Comparison of ENCODE assay signal across 17 mouse cellular contexts in genomic region chr13:69623843-69624242, GRCm38 (mm10). TPM values are rescaled to one million over a fixed set of nuclear protein-coding genes. Genes with fewer than 3 reads are reported as not detected.
DNase-seq lines count a peak whose midpoint lies in the region; ATAC-seq and TF ChIP-seq lines count a peak whose summit lies in the region.
"Had no signal": no experiment of that assay in that cellular context is flagged by ENCODE, and none has a peak within 500 bp of the region (broad histone marks: within the 10 kb centered on the region; RNA-seq: fewer than 3 reads in every experiment).

No protein-coding gene starts in this region.

- H3K4me3 ChIP-seq in layer of hippocampus, adult 2 months, result no peak overlapping the region
- H3K4me3 ChIP-seq: embryonic facial prominence, embryonic 12.5 days; forebrain, embryonic 13.5 days; heart, embryonic 12.5 days; hindbrain, embryonic 15.5 days had no signal

- peak overlapping the region; percentile 75; the same call in 1 of the 2 replicates for H3K27ac ChIP-seq in layer of hippocampus, adult 2 months
- H3K27ac ChIP-seq: embryonic facial prominence, embryonic 12.5 days; forebrain, embryonic 13.5 days; hindbrain, embryonic 15.5 days had no signal

- no peak for DNase-seq in layer of hippocampus, adult 2 months (ENCODE audit: low spot score in 2 of 2)
- no peak for DNase-seq in layer of hippocampus, postnatal 10 days (ENCODE audit: low spot score in 2 of 2)
- DNase-seq in lung, postnatal 36 days, result peak; percentile 7
- no peak for DNase-seq in lung, postnatal 14 days
- DNase-seq in fat pad, adult 2 months (ENCODE audit: extremely low read depth, low read depth, low spot score), result peak; percentile 77
- DNase-seq in skeletal muscle tissue, adult 2 months (ENCODE audit: low read depth, low spot score), result peak; percentile 61
- DNase-seq: adrenal gland, postnatal 10 days; cerebellum, adult 11-12 months; cerebellum, adult 9-10 months; cerebellum, postnatal 25 days; forebrain, postnatal 0 days; gastrocnemius, postnatal 10 days had no signal

- ATAC-seq in frontal cortex, adult (ENCODE audit: low TSS enrichment), result no peak
- ATAC-seq: forebrain, embryonic 13.5 days; forebrain, postnatal 0 days had no signal

- TF ChIP-seq CTCF in layer of hippocampus, adult 2 months (conservative IDR thresholded peaks at IDR 0.05), result no peak

RNA-seq across cellular contexts. Expression of gene Srd5a1, which starts 12.6 kb away (rescaled TPM):
- total RNA-seq in layer of hippocampus, adult 2 months (2021), result 1 to 10 TPM; 8.2 to 8.6 TPM
- 10 to 100 TPM; 22.9 TPM for total RNA-seq in layer of hippocampus, postnatal 10 days (2021)

Comparison
In these comparisons a context has a peak if more than half of its experiments do, and no peak if none do; other contexts are left out.
1. DNase-seq: peak in lung, postnatal 36 days (single experiment), fat pad, adult 2 months (single experiment) and skeletal muscle tissue, adult 2 months (single experiment); none in layer of hippocampus, adult 2 months (0 of 2), layer of hippocampus, postnatal 10 days (0 of 2) and lung, postnatal 14 days (single experiment).